Mouse (Mus musculus): ENCODE measurements around the gene Lpar5. TPM values are rescaled to one million over a fixed set of nuclear protein-coding genes. Genes with fewer than 3 reads are reported as not detected.

Gene Lpar5
- polyA plus RNA-seq, 1 experiment, result not detected

GRCm38 (mm10) chr6:125088561-125089321 lies 21.0 kb downstream of the Lpar5 start:
- TF ChIP-seq CEBPB (IDR thresholded peaks at IDR 0.05; ENCODE audit: low read depth) (no peak), MYOD1 (IDR thresholded peaks at IDR 0.05; ENCODE audit: control insufficient read depth, insufficient read length, low read depth) (no peak), USF1 (IDR thresholded peaks at IDR 0.05; ENCODE audit: low read depth) (no peak), MYOG (IDR thresholded peaks at IDR 0.05; ENCODE audit: control insufficient read depth, extremely low read depth, insufficient read length) (no peak), FOSL1 (IDR thresholded peaks at IDR 0.05; ENCODE audit: insufficient read depth, low read length, poor library complexity, severe bottlenecking) (no peak), MAX (IDR thresholded peaks at IDR 0.05) (no peak), CTCF (IDR thresholded peaks at IDR 0.05; ENCODE audit: control insufficient read depth, insufficient read depth, insufficient read length) (peak; percentile 8)
- H3K27me3 ChIP-seq (ENCODE audit: control insufficient read depth, insufficient read depth, insufficient read length), result no peaks in the 10 kb centered on the region

GRCm38 (mm10) chr6:125089521-125090321 lies 22.0 kb downstream of the Lpar5 start:
- H3K79me3 ChIP-seq (ENCODE audit: low read depth), result no peaks in the 10 kb centered on the region
- H3ac ChIP-seq (ENCODE audit: control insufficient read depth, insufficient read length, low read depth), result no peak overlapping the region
- H3K36me3 ChIP-seq (ENCODE audit: control insufficient read depth, insufficient read depth), result no peaks in the 10 kb centered on the region
- TF ChIP-seq CEBPB (IDR thresholded peaks at IDR 0.05; ENCODE audit: low read depth) (no peak), USF1 (IDR thresholded peaks at IDR 0.05; ENCODE audit: low read depth) (no peak), MYOG (IDR thresholded peaks at IDR 0.05; ENCODE audit: control insufficient read depth, extremely low read depth, insufficient read length) (no peak), MAX (IDR thresholded peaks at IDR 0.05) (no peak), MYOD1 (IDR thresholded peaks at IDR 0.05; ENCODE audit: control insufficient read depth, insufficient read length, low read depth) (no peak), CTCF (IDR thresholded peaks at IDR 0.05; ENCODE audit: control insufficient read depth, insufficient read depth, insufficient read length) (no peak), FOSL1 (IDR thresholded peaks at IDR 0.05; ENCODE audit: insufficient read depth, low read length, poor library complexity, severe bottlenecking) (no peak)
- no peaks in the 10 kb centered on the region for H3K27me3 ChIP-seq (ENCODE audit: control insufficient read depth, insufficient read depth, insufficient read length)
- H3K79me2 ChIP-seq (ENCODE audit: control insufficient read depth, insufficient read depth), result no peaks in the 10 kb centered on the region
- no peak overlapping the region for H3K4me3 ChIP-seq (ENCODE audit: insufficient read depth, poor library complexity, severe bottlenecking)

More at GRCm38 (mm10) chr6:125088561-125089321, 21.0 kb downstream of the Lpar5 start:
- no peaks in the 10 kb centered on the region for H3K36me3 ChIP-seq (ENCODE audit: control insufficient read depth, insufficient read depth)
- no peak overlapping the region for H3K4me3 ChIP-seq (ENCODE audit: insufficient read depth, poor library complexity, severe bottlenecking)
- no peak overlapping the region for H3ac ChIP-seq (ENCODE audit: control insufficient read depth, insufficient read length, low read depth)
- no peaks in the 10 kb centered on the region for H3K79me3 ChIP-seq (ENCODE audit: low read depth)
- H3K79me2 ChIP-seq (ENCODE audit: control insufficient read depth, insufficient read depth), result no peaks in the 10 kb centered on the region

GRCm38 (mm10) chr6:125090341-125091085 lies 22.8 kb downstream of the Lpar5 start:
- H3K36me3 ChIP-seq (ENCODE audit: control insufficient read depth, insufficient read depth), result no peaks in the 10 kb centered on the region
- no peaks in the 10 kb centered on the region for H3K79me3 ChIP-seq (ENCODE audit: low read depth)
- H3K27me3 ChIP-seq (ENCODE audit: control insufficient read depth, insufficient read depth, insufficient read length), result no peaks in the 10 kb centered on the region
- TF ChIP-seq FOSL1 (IDR thresholded peaks at IDR 0.05; ENCODE audit: insufficient read depth, low read length, poor library complexity, severe bottlenecking) (no peak), CEBPB (IDR thresholded peaks at IDR 0.05; ENCODE audit: low read depth) (no peak), MYOD1 (IDR thresholded peaks at IDR 0.05; ENCODE audit: control insufficient read depth, insufficient read length, low read depth) (no peak), MYOG (IDR thresholded peaks at IDR 0.05; ENCODE audit: control insufficient read depth, extremely low read depth, insufficient read length) (no peak), MAX (IDR thresholded peaks at IDR 0.05) (no peak), CTCF (IDR thresholded peaks at IDR 0.05; ENCODE audit: control insufficient read depth, insufficient read depth, insufficient read length) (no peak), USF1 (IDR thresholded peaks at IDR 0.05; ENCODE audit: low read depth) (no peak)
- no peaks in the 10 kb centered on the region for H3K79me2 ChIP-seq (ENCODE audit: control insufficient read depth, insufficient read depth)
- no peak overlapping the region for H3K4me3 ChIP-seq (ENCODE audit: insufficient read depth, poor library complexity, severe bottlenecking)
- H3ac ChIP-seq (ENCODE audit: control insufficient read depth, insufficient read length, low read depth), result no peak overlapping the region

- H3K36me3 ChIP-seq (ENCODE audit: control insufficient read depth, insufficient read depth), result no peaks in the 10 kb centered on the region
- H3K79me3 ChIP-seq (ENCODE audit: low read depth), result peaks cover 5% of the 10 kb centered on the region
- H3ac ChIP-seq (ENCODE audit: control insufficient read depth, insufficient read length, low read depth), result no peak overlapping the region
- H3K4me3 ChIP-seq (ENCODE audit: insufficient read depth, poor library complexity, severe bottlenecking), result no peak overlapping the region
- no peaks in the 10 kb centered on the region for H3K27me3 ChIP-seq (ENCODE audit: control insufficient read depth, insufficient read depth, insufficient read length)
- no peak for TF ChIP-seq USF1 (IDR thresholded peaks at IDR 0.05; ENCODE audit: low read depth)
- TF ChIP-seq MAX (IDR thresholded peaks at IDR 0.05), result no peak
- no peak for TF ChIP-seq FOSL1 (IDR thresholded peaks at IDR 0.05; ENCODE audit: insufficient read depth, low read length, poor library complexity, severe bottlenecking)
- TF ChIP-seq MYOG (IDR thresholded peaks at IDR 0.05; ENCODE audit: control insufficient read depth, extremely low read depth, insufficient read length), result no peak
- TF ChIP-seq CTCF (IDR thresholded peaks at IDR 0.05; ENCODE audit: control insufficient read depth, insufficient read depth, insufficient read length), result no peak
- TF ChIP-seq CEBPB (IDR thresholded peaks at IDR 0.05; ENCODE audit: low read depth), result no peak
- TF ChIP-seq MYOD1 (IDR thresholded peaks at IDR 0.05; ENCODE audit: control insufficient read depth, insufficient read length, low read depth), result no peak
- H3K79me2 ChIP-seq (ENCODE audit: control insufficient read depth, insufficient read depth), result peaks cover 11% of the 10 kb centered on the region
These were observed 24.7 kb downstream of the Lpar5 start for GRCm38 (mm10) chr6:125092372-125092771.

GRCm38 (mm10) chr6:125094843-125095242 lies 27.1 kb downstream of the Lpar5 start:
- TF ChIP-seq MYOD1 (IDR thresholded peaks at IDR 0.05; ENCODE audit: control insufficient read depth, insufficient read length, low read depth) (no peak), FOSL1 (IDR thresholded peaks at IDR 0.05; ENCODE audit: insufficient read depth, low read length, poor library complexity, severe bottlenecking) (no peak), MYOG (IDR thresholded peaks at IDR 0.05; ENCODE audit: control insufficient read depth, extremely low read depth, insufficient read length) (no peak), USF1 (IDR thresholded peaks at IDR 0.05; ENCODE audit: low read depth) (no peak), MAX (IDR thresholded peaks at IDR 0.05) (no peak), CTCF (IDR thresholded peaks at IDR 0.05; ENCODE audit: control insufficient read depth, insufficient read depth, insufficient read length) (no peak), CEBPB (IDR thresholded peaks at IDR 0.05; ENCODE audit: low read depth) (no peak)

More at GRCm38 (mm10) chr6:125094843-125095242, 27.1 kb downstream of the Lpar5 start:
- Histone ChIP-seq H3K27me3 (ENCODE audit: control insufficient read depth, insufficient read depth, insufficient read length) (no peaks in the 10 kb centered on the region), H3K36me3 (ENCODE audit: control insufficient read depth, insufficient read depth) (peaks cover 14% of the 10 kb centered on the region), H3ac (ENCODE audit: control insufficient read depth, insufficient read length, low read depth) (no peak overlapping the region), H3K79me3 (ENCODE audit: low read depth) (peaks cover 30% of the 10 kb centered on the region), H3K4me3 (ENCODE audit: insufficient read depth, poor library complexity, severe bottlenecking) (no peak overlapping the region), H3K79me2 (ENCODE audit: control insufficient read depth, insufficient read depth) (peaks cover 36% of the 10 kb centered on the region)
